Comparison of ENCODE assay signal across 8 mouse cellular contexts in genomic region chr6:86472100-86472955, GRCm38 (mm10). TPM values are rescaled to one million over a fixed set of nuclear protein-coding genes. Genes with fewer than 3 reads are reported as not detected.
DNase-seq lines count a peak whose midpoint lies in the region; ATAC-seq lines count a peak whose summit lies in the region.

No protein-coding gene starts in this region.

- peaks cover 30% of the 10 kb centered on the region; the same call in 1 of the 2 replicates for H3K36me3 ChIP-seq in hindbrain, embryonic 14.5 days (replicated peaks; ENCODE audit: control insufficient read depth, insufficient read depth)

- H3K27me3 ChIP-seq in hindbrain, embryonic 14.5 days (ENCODE audit: control insufficient read depth, insufficient read depth, low read length): no peaks in the 10 kb centered on the region

- H3K4me2 ChIP-seq in hindbrain, embryonic 14.5 days (replicated peaks): peak overlapping the region; percentile 76

- peak; percentile 99 for DNase-seq in R1 (ENCODE audit: low read depth, low spot score)
- peak; percentile 100 for DNase-seq in cerebellum, postnatal 25 days
- peak; percentile 99 to 100 for DNase-seq in frontal cortex, postnatal 25 days (ENCODE audit: low spot score in 2 of 2)
- peak; percentile 100 for DNase-seq in hindbrain, embryonic 14.5 days (ENCODE audit: low spot score)
- peak; percentile 100 for DNase-seq in layer of hippocampus, postnatal 36 days
- peak; percentile 100 for DNase-seq in lung, postnatal 36 days
- peak; percentile 99 for DNase-seq in retina, postnatal 1 day
- peak; percentile 98 to 100 for DNase-seq in urinary bladder, adult 18-20 months (ENCODE audit: low spot score in 2 of 2)

- H3K9ac ChIP-seq in hindbrain, embryonic 14.5 days: peak overlapping the region; percentile 67

- no peaks in the 10 kb centered on the region for H3K9me3 ChIP-seq in hindbrain, embryonic 14.5 days (ENCODE audit: control insufficient read depth, low read length)

- under 1% methylated on average over 56 of the region's 56 CpGs for WGBS in hindbrain, embryonic 14.5 days

- H3K4me3 ChIP-seq in hindbrain, embryonic 14.5 days (replicated peaks; ENCODE audit: low read length): peak overlapping the region; percentile 32

- ATAC-seq in hindbrain, embryonic 14.5 days (ENCODE audit: low FRiP score): peak; percentile 94

- peak overlapping the region; percentile 96 for H3K27ac ChIP-seq in hindbrain, embryonic 14.5 days

- H3K4me1 ChIP-seq in hindbrain, embryonic 14.5 days (replicated peaks; ENCODE audit: control insufficient read depth, insufficient read depth, low read length): peaks cover 17% of the 10 kb centered on the region

RNA-seq across cellular contexts. Expression of gene C87436, which starts 34.2 kb away (rescaled TPM):
- polyA plus RNA-seq in hindbrain, embryonic 14.5 days (2014; fragmentation: Nextera tagmentation; extraction: Ambion mirVana): 19.2 and 21.6 TPM in 2 replicates
- total RNA-seq in layer of hippocampus, postnatal 36 days (2021): 10 to 100 TPM; 16.4 to 16.5 TPM

RNA-seq across cellular contexts. Expression of gene Gm44790, which starts 45.9 kb away (rescaled TPM):
- not detected in 2 replicates for polyA plus RNA-seq in hindbrain, embryonic 14.5 days (2014; fragmentation: Nextera tagmentation; extraction: Ambion mirVana)
- under 1 TPM in 1 of 2 experiments, not detected in 1; 0.88 TPM for total RNA-seq in layer of hippocampus, postnatal 36 days (2021)

RNA-seq across cellular contexts. Expression of gene Pcbp1, which starts 53.8 kb away (rescaled TPM):
- polyA plus RNA-seq in hindbrain, embryonic 14.5 days (2014; fragmentation: Nextera tagmentation; extraction: Ambion mirVana): 313 and 316 TPM in 2 replicates
- 100 to 1,000 TPM; 177 to 186 TPM for total RNA-seq in layer of hippocampus, postnatal 36 days (2021)

Comparison
In these comparisons a context has a peak if more than half of its experiments do, and no peak if none do; other contexts are left out.
1. Peak in every context shown above with its lines: DNase-seq, ATAC-seq, H3K4me3 ChIP-seq and H3K27ac ChIP-seq.